Mouse (Mus musculus): ENCODE data around the gene Nckap5.

Nckap5 gene

GRCm38 (mm10) chr1:126766971-126767370 is 63.6 kb downstream of the Nckap5 start:
- intact Hi-C loops (cut with DNase I): no loop called here

- intact Hi-C loops (cut with DNase I): no loop called here
These were observed 65.0 kb downstream of the Nckap5 start for GRCm38 (mm10) chr1:126765506-126766170.

- intact Hi-C loops (cut with DNase I): no loop called here
These were observed 66.4 kb downstream of the Nckap5 start for GRCm38 (mm10) chr1:126764201-126764600.

- intact Hi-C loops (cut with DNase I): no loop called here
These were observed 67.4 kb downstream of the Nckap5 start for GRCm38 (mm10) chr1:126763192-126763591.

GRCm38 (mm10) chr1:126760386-126760785 is 70.2 kb downstream of the Nckap5 start:
- intact Hi-C loops (cut with DNase I): no loop called here

- intact Hi-C loops (cut with DNase I): no loop called here
These were observed 74.9 kb downstream of the Nckap5 start for GRCm38 (mm10) chr1:126755682-126756081.

- intact Hi-C loops (cut with DNase I): no loop called here
These were observed 77.0 kb downstream of the Nckap5 start for GRCm38 (mm10) chr1:126753611-126754010.

GRCm38 (mm10) chr1:126752247-126753037 is 78.2 kb downstream of the Nckap5 start:
- intact Hi-C loops (cut with DNase I): no loop called here

GRCm38 (mm10) chr1:126751137-126751536 is 79.5 kb downstream of the Nckap5 start:
- intact Hi-C loops (cut with DNase I): no loop called here

GRCm38 (mm10) chr1:126750156-126750555 is 80.4 kb downstream of the Nckap5 start:
- intact Hi-C loops (cut with DNase I): no loop called here

GRCm38 (mm10) chr1:126747914-126748313 is 82.7 kb downstream of the Nckap5 start:
- intact Hi-C loops (cut with DNase I): no loop called here

- intact Hi-C loops (cut with DNase I): no loop called here
These were observed 85.0 kb downstream of the Nckap5 start for GRCm38 (mm10) chr1:126745482-126746136.

GRCm38 (mm10) chr1:126744631-126745305 is 85.8 kb downstream of the Nckap5 start:
- intact Hi-C loops (cut with DNase I): no loop called here

GRCm38 (mm10) chr1:126738291-126738640 is 92.3 kb downstream of the Nckap5 start:
- intact Hi-C loops (cut with DNase I): loop anchor here (10.0 kb wide), 1 partner anchor 87 kb away; no protein-coding TSS in a partner anchor

- intact Hi-C loops (cut with DNase I): loop anchor here (10.0 kb wide), 1 partner anchor 87 kb away; no protein-coding TSS in a partner anchor
These were observed 92.9 kb downstream of the Nckap5 start for GRCm38 (mm10) chr1:126737554-126738290.

GRCm38 (mm10) chr1:126731691-126732090 is 98.9 kb downstream of the Nckap5 start:
- intact Hi-C loops (cut with DNase I): loop anchor here (10.0 kb wide), 1 partner anchor 93 kb away; no protein-coding TSS in a partner anchor

GRCm38 (mm10) chr1:126726400-126727055 is 104.1 kb downstream of the Nckap5 start:
- intact Hi-C loops (cut with DNase I): loop anchor here (10.0 kb wide), 2 partner anchors 152 to 232 kb away; no protein-coding TSS in a partner anchor

GRCm38 (mm10) chr1:126725628-126726367 is 104.8 kb downstream of the Nckap5 start:
- intact Hi-C loops (cut with DNase I): loop anchor here (10.0 kb wide), 2 partner anchors 151 to 231 kb away; no protein-coding TSS in a partner anchor

GRCm38 (mm10) chr1:126721917-126722316 is 108.7 kb downstream of the Nckap5 start:
- intact Hi-C loops (cut with DNase I): loop anchor here (10.0 kb wide), 2 partner anchors 147 to 227 kb away; no protein-coding TSS in a partner anchor
